Mouse (Mus musculus) megakaryocyte progenitor cell, adult 5-6 weeks (primary cell): Measurements from ENCODE around the gene Gm4553. TPM values are rescaled to one million over a fixed set of nuclear protein-coding genes. Genes with fewer than 3 reads are reported as not detected.
"Not testable (repeated sequence)": the region's sequence is repeated elsewhere in the genome, so short reads cannot be mapped to it uniquely, and the experiment has no call there.

Source experiments
- ATAC-seq: replicated peaks from 2 replicates; pipeline ENCODE4 v1.8.0; 2016; ENCODE audit warnings: mild to moderate bottlenecking, moderate TSS enrichment, inconsistent platforms; ENCODE audit not compliant: poor library complexity
- total RNA-seq, 2 experiments: library from RNA; stranded (forward) in 1 of 2; stranded (reverse) in 1 of 2; fragments of 157-497, 149-512 nt in 1 of 2; fragments of 200-1000 nt in 1 of 2; gene quantifications; 2 replicates each; pipeline versions ENCODE4 v1.2.3 to v1.2.4; 2015 to 2017

Gm4553 gene
- total RNA-seq (2015): not detected in 2 replicates
- total RNA-seq (2017): not detected in 2 replicates

DNA sequence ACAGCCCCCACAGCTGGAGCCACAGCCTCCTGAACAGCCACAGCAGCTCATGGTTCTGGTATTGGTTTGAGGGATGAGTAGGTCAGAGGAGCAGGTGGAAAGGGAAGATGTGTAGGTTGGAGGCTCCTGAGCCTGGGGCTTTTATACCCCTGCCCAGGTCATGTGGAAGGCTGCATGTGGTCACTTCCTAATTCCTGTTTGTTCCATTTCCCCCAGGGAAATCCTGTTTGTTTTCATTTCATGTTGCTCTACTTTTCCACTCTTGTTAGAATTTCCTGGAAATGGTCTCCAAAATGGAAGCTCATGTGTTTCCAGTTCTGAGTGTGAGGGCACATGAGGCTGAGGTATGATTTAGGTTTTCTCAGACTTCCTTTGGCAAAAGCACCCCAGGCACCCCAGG is at the start of gene Gm4553:
Gm4553 (minus strand) TSS at position 101 of the 400 bp plus-strand sequence.
- ATAC-seq: not testable (repeated sequence)

DNA sequence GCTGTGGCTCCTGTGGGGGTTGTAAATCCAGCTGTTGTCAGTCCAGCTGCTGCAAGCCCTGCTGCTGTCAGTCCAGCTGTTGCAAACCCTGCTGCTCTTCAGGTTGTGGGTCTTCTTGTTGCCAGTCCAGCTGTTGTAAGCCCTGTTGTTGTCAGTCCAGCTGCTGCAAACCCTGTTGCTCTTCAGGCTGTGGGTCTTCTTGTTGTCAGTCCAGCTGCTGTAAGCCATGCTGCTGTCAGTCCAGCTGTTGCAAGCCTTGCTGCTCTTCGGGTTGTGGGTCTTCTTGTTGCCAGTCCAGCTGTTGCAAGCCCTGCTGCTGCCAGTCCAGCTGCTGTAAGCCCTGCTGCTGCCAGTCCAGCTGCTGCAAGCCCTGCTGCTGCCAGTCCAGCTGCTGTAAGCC is 46.6 kb upstream of the Gm4553 start:
- not testable (repeated sequence) for ATAC-seq

DNA sequence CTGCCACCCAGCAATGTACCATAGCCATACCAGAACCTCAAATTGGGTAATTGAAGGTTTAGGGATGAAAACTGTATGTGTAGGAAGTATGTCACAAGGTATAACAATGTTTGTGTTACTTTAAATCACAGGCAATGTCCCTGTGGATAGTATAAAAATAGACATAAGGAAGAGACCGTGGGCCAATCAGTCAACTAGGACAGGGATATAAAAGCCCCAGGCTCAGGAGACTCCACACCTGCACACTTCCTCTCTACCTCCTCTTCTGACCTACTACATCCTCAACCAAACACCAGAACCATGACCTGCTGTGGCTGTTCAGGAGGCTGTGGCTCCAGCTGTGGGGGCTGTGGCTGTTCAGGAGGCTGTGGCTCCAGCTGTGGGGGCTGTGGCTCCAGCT is 46.0 kb upstream of the Gm4553 start, which contains the start of gene Gm7579:
Gm7579 (plus strand) TSS at position 301 of the 400 bp plus-strand sequence.
- ATAC-seq: no peak

DNA sequence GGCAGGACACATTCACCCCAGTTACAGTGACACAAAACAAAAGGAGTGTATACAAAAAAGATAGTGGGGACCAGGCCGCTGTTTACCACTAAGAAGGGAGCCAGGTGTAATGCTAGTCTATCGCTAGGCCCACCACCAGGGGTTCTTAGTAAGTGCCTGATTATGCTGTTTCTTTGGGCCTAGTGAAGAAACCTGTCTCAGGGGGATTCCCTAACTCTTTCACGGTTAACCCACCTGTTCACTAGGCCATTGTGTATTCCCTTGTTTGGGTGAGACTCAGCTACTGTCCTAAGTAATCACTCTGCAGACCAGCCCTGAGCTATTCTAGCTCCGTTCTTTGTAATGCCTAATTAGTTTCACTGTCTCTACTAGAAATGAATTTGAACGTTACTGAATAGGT is 41.4 kb upstream of the Gm4553 start:
- not testable (repeated sequence) for ATAC-seq

DNA sequence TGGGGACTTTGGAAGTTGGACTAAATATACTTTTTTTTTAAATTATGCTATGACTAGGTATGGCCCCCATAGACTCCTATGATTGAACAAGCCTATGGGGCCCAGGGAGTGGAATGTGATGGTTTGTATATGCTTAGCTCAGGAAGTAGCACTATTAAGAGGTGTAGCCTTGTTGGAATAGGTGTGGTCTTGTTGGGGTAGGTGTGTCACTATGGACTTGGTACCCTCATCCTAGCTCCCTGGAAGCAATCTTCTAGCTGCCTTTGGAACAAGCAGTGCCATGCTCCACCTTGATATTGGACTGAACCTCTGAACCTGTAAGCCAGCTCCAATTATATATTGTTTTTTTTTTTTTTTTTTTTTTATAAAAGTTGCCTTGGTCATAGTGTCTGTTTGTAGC is 39.9 kb upstream of the Gm4553 start:
- no peak for ATAC-seq

DNA sequence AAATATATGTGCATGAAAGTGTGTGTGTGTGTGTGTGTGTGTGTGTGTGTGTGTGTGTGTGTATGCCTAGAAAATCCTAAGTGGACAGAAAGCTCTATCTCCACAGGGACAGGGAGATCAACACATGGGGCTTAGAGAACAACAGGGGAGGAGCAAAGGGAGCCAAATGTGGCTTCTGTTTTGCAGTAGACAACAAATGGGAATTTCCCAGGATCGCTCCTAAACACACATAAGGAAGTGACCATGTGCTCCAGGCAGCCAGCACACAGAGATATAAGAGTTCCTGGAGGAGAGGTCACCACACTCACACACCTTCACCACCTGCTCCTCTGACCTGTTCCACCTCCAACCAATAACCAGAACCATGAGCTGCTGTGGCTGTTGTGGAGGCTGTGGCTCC is 35.5 kb upstream of the Gm4553 start, which contains the start of gene Krtap5-3:
Krtap5-3 (plus strand) TSS at position 301 of the 400 bp plus-strand sequence.
- ATAC-seq: no peak

DNA sequence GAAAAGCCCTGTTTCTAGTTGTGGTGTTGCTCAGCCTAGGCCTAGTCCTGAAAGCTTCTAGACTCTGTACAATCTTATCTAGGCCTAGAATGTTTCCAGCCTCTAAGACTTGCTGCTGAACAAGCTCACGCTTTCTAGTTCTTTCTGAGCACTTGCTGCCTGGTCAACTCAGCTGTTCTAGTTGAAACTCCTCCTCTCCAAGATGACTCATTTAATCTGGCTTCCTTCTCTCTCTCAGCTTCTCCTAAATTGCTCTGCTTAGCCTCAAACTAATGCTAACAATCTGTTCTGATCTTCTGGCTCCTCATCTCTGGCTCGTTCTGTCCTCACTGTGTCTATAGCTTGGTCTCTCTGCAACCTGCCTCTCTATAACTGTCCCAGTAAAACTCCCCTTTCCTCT is 33.2 kb upstream of the Gm4553 start:
- no peak for ATAC-seq

DNA sequence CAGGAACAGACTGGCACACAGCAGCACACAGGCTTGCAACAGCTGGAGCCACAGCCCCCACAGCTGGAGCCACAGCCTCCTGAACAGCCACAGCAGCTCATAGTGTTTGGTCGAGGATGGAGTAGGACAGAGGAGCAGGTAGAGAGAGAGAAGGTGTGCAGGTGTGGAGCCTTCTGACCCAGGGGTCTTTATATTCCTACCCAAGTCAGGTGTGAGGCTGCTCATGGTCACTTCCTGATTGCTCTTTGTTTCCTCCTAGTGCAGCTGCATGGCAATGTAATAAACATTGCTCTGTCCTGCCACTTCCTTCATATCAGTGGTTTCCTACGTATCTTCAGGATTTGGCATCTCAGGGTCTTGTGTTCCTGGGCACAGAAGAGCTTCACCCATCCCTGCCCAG is 24.8 kb upstream of the Gm4553 start, which contains the start of gene Gm10153:
Gm10153 (minus strand) TSS at position 101 of the 400 bp plus-strand sequence.
- ATAC-seq: no peak

DNA sequence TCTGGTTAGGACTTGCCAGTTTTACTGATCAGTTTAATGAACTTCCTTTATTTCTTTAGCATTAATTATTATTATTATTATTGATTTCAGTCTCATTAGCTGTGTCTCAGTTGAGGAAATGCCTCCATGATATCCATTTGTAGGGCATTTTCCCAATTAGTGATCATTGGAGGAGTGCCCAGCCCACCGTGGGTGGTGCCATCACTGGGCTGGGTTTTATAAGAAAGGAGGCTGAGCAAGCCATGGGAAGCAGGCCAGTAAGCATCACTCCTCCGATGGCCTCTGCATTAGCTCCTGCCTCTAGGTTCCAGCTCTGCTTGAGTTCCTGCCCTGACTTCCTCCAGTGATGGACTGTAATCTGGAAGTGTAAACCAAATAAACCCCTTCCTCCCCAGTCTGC is 22.6 kb upstream of the Gm4553 start:
- no peak for ATAC-seq

DNA sequence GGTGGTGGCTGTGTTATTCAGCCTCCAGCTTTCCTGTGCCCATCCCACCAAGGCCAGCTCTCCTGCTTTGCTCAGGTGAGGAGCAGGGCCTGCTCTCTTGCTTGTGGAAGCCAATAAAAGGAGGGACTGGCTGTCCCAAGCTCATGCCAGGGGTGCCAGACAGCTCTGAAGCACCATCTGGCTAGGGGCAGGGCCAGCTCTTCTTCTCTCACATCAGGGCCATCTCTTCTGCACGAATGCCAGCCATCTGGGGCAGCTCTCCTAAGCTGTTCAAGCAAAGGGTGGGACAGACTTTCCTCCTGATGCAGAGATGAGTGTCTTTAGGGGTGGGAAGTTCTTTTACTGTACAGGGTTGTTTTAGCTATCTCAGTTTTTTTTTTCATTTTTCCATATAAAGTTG is 15.5 kb upstream of the Gm4553 start:
- no peak for ATAC-seq

DNA sequence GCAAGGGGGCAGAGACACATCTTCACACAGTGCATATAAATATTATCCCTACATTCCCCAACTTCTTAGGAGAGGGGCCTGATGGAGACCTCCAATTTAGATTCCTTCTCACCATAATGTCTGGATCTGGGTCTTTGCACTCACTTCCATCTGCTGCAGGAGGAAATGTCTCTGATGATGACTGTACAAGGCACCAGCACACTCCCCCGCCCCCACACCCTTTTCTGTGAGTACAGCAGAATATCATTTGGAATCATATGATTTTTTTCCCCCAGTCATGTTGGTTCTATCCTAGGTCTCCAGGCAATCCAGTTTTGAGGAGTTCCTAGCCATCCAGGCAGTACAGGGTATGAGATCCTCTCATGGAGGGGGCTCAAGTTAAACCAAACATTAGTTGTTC is 13.1 kb upstream of the Gm4553 start:
- no peak for ATAC-seq

DNA sequence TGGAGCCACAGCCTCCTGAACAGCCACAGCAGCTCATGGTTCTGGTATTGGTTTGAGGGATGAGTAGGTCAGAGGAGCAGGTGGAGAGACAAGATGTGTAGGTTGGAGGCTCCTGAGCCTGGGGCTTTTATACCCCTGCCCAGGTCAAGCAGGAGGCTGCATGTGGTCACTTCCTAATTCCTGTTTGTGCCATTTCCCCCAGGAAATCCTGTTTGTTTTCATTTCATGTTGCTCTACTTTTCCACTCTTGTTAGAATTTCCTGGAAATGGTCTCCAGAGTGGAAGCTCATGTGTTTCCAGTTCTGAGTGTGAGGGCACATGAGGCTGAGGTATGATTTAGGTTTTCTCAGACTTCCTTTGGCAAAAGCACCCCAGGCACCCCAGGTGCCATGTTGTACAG is 10.4 kb upstream of the Gm4553 start, which contains the start of gene Krtap5-2:
Krtap5-2 (minus strand) TSS at position 101 of the 400 bp plus-strand sequence.
- not testable (repeated sequence) for ATAC-seq

DNA sequence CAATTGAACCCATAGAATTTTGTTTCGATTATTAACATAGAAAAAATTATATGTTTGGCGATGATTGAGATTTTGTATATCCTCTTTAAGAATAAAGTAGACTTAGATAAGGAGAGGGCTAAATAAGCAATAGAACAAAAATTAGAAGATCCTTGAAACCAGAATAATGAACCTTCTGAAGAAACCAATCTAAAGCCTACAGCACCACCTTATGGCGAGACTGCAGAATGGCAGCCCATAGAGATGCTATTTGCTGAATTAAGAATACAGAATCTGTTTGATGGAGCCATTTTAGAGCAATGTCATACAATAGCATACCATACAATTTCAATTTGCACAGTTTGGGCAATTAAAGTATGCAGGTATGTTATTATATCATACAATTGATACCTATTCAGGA is 4.3 kb upstream of the Gm4553 start:
- ATAC-seq: peak; percentile 76

DNA sequence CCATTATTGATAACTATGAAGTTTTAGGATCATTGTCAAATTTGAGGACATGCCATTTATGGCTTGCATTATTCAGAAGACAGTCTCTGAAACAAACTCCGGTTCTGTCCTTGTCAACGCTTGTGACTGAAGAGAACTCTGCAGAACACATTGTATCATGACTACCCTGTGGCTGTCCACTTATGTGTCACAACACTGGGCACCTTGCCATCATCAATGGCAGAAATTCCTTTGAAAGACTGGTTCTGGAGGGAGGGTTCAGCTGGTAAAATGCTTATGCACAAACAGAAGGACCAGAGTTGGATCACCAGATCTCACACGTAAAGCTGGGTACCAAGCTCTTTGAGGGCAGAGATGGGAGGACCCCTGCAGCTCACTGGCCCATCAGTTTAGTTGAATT is 6.2 kb downstream of the Gm4553 start:
- ATAC-seq: no peak

DNA sequence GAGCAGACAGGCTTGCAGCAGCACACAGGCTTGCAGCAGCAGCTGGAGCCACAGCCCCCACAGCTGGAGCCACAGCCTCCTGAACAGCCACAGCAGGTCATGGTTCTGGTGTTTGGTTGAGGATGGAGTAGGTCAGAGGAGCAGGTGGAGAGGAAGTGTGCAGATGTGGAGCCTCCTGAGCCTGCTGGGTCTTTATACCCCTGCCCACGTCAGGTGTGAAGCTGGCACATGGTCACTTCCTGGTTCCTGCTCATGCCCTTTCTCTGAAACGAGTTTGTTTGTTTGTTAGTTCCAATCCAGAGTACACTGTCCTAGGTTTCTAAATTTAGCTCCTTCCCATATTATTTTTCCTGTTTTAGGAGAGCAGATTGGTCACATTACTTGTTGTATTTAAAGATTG is 8.5 kb downstream of the Gm4553 start, which contains the start of gene Gm29735:
Gm29735 (minus strand) TSS at position 101 of the 400 bp plus-strand sequence.
- not testable (repeated sequence) for ATAC-seq

DNA sequence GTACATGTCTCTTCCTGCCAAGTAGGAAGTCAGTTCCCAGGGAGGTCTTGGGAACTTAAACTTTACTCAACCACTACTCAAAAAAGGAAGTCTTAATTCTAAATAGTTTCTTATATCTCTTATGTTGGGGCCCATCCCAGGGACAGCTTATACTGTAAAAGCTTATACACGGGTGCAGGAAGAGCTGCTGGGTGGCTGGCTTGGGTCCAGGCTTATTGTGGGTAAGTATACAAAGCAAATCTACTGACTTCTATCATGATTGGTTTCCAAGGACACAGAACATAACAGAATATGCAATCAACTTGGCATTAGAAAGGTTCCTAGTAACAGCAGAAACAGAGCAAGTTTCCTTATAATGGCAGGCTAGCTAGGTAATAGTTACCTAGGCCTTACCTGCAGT is 10.2 kb downstream of the Gm4553 start:
- no peak for ATAC-seq

DNA sequence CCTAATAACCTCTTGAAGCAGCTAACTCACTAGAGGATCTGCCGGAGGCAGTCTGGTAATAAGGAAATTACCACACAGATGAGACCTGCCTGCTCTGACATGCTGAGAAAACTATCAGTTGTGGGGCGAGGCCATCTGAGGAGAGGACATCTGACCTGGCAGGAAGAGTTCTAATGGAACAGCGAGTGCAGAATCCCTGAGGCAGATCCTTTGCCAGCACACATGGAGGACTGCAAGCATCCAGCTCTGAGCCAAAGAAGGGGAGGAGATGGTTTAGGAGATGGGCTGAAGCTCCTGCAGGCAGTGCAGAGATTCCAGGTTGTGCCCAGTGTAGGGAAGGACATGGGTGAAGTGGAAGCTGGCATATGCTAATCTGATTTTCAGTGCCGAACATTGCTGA is 13.3 kb downstream of the Gm4553 start:
- ATAC-seq: no peak

DNA sequence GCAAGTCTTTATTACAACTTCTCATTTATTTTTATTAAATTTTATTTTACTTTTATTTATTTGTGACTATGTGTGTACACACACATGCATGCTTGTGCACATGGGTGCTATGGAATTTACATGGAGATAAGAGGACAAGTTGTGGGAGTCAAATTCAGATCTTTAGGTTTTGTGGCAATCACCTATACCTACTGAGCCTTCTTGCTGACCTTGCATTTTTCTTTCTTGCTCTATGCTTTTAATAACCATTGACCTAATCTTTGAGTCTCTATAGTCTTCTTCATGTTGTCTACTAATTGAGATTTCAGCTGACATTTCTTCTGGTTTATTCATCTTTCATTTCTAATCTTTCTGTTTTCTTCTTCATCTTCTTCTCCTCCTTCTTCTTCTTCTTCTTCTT is 16.9 kb downstream of the Gm4553 start:
- no peak for ATAC-seq

DNA sequence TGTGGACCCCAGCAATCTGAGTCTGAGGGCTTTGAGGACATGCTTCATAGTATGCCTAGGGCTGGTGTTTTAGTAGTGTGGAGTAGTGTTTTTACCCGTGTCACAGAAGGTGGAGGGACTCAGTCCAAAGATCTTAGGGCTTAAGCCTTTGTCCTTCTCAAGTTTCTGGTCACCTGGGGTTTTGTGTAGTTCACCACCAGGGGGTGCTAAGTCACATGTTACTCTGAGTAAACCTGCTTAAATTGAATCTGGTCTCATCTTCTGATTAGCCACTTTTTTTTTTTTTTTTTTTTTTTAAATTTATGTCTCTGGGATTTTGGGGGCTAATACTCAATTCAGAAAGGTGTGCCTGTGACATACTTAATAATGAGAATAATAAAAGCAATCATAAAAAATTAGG is 19.5 kb downstream of the Gm4553 start:
- ATAC-seq: peak; percentile 55; the same call in 1 of the 2 replicates

DNA sequence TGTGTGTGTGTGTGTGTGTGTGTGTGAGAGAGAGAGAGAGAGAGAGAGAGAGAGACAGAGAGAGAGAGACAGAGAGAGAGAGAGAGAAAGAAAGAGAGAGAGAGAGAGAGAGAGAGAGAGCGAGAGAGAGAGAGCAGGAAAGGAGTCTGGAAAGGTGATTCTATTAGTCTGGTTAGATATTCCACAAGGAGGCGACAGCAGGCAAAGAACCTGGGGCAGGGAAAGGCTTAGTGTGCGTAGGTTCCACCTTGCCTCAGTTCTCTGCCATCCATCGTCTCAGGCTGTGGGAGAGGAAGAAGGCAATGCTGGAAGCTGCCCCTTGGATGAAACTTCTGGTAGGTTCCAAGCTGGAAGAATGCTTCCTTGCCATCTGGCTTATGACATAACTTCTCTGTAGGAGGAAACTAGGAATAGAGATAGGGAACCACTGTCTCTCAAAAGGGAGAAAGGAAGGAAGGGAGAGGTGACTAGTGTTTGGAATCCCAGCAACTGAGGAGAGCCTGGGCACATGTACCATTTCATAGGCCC is 20.1 kb downstream of the Gm4553 start:
- ATAC-seq: no peak

DNA sequence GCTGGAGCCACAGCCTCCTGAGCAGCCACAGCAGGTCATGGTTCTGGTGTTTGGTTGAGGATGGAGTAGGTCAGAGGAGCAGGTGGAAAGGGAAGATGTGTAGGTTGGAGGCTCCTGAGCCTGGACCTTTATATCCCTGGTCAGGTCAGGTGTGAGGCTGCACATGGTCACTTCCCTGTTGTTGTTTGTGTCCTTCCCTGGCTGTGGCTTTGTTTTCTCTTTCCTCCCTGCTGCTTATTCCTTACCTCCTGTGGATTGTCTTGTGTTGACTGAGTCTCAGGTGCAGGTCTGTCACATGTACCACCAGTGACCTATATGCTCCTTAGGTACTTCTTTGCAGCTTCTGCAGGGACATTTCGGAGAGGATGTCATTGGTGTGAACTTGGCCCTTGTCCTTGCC is 21.0 kb downstream of the Gm4553 start, which contains the start of gene Gm45337:
Gm45337 (minus strand) TSS at position 101 of the 400 bp plus-strand sequence.
- ATAC-seq: no peak

DNA sequence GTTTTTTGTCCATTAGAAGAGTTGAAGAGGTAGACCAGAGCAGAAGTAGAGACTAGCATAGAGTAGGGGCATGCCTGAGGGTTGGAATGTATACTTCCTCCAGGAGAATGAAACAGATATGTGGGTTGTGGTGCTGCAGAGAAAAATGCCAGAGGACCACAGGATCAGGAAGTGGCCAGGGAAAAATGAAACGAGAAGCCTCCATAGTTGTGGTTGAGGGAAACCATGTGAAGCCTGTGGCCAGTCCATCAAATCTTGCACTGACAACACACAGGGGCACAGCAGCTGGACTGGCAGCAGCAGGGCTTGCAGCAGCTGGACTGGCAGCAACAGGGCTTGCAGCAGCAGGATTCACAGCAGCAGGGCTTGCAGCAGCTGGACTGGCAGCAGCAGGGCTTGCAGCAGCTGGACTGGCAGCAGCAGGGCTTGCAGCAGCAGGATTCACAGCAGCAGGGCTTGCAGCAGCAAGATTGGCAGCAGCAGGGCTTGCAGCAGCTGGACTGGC is 22.0 kb downstream of the Gm4553 start:
- peak; percentile 29; the same call in 1 of the 2 replicates for ATAC-seq

DNA sequence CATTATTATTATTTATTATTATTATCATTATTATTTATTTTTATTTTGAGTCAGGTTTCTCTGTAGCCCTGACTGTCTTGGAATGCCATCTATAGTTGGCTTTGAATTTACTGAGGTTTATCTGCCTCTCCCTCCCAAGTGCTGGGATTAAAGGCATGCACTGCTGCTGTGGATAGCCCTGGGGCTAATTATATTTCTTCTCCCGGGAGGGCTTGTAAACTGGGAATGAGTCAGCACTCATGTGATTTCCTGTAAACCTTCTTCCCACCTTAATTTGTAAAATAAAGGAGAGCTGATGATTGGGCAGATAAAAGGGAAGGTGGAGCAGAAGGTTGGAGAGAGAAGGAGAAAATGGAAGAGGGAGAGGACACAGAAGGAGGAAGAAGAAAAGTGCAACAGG is 24.8 kb downstream of the Gm4553 start:
- no peak for ATAC-seq
